Mouse (Mus musculus) heart, embryonic 14.5 days (tissue): ENCODE measurements at regions not wholly inside any gene's neighbourhood (a gene's known extent, or its start where the extent isn't known, plus 50 kb on each side); places are given as distances from the start of the nearest gene placed in this dataset.

Experiments
- ATAC-seq: fragments of 200-750 bp; cut with Nextera tagmentation; 2 replicates; pipeline ENCODE4 v1.8.0; 2017; ENCODE audit warnings: low read depth, moderate TSS enrichment; ENCODE audit not compliant: insufficient number of reproducible peaks, insufficient read depth, low FRiP score
- H3K27ac ChIP-seq, 2 experiments: fragments of 200-500 bp in 1 of 2; fragments of 300-500 bp in 1 of 2; sonication (generic) in 1 of 2; replicated peaks in 1 of 2; 2 replicates each; pipeline ENCODE4 v1.5.1; 2012 to 2014; ENCODE audit warnings: low read depth in 2 of 2, low read length in 2 of 2, control low read depth in 1 of 2, mild to moderate bottlenecking in 1 of 2, mixed read lengths in 1 of 2; ENCODE audit not compliant: control insufficient read depth in 1 of 2, insufficient read depth in 1 of 2
- H3K27me3 ChIP-seq: fragments of 300-500 bp; sonication (generic); 2 replicates; pipeline ENCODE4 v1.6.1; 2014; ENCODE audit warnings: mild to moderate bottlenecking, low read length, control low read depth; ENCODE audit not compliant: control insufficient read depth, insufficient read depth
- H3K36me3 ChIP-seq: fragments of 300-500 bp; sonication (generic); 2 replicates; pipeline ENCODE4 v1.6.1; 2014; ENCODE audit warnings: mild to moderate bottlenecking, control low read depth, low read length, mixed read lengths; ENCODE audit not compliant: control insufficient read depth, insufficient read depth
- H3K4me1 ChIP-seq, 2 experiments: fragments of 200-500 bp in 1 of 2; fragments of 300-500 bp in 1 of 2; sonication (generic) in 1 of 2; 2 replicates each; pipeline ENCODE4 v1.6.1; 2012 to 2014; ENCODE audit warnings: low read length in 2 of 2, control low read depth in 1 of 2, mixed read lengths in 1 of 2; ENCODE audit not compliant: control insufficient read depth in 2 of 2, insufficient read depth in 2 of 2
- H3K4me2 ChIP-seq: fragments of 300-500 bp; sonication (generic); 2 replicates; pipeline ENCODE4 v1.6.1; 2014; ENCODE audit warnings: mild to moderate bottlenecking, low read length
- H3K4me3 ChIP-seq, 2 experiments: fragments of 200-500 bp in 1 of 2; fragments of 300-500 bp in 1 of 2; sonication (generic) in 1 of 2; 2 replicates each; pipeline ENCODE4 v1.5.1; 2012 to 2014; ENCODE audit warnings: low read length in 2 of 2, mild to moderate bottlenecking in 2 of 2, control low read depth in 1 of 2, low read depth in 1 of 2, moderate library complexity in 1 of 2; ENCODE audit not compliant: control insufficient read depth in 1 of 2, insufficient read depth in 1 of 2
- H3K9ac ChIP-seq: fragments of 300-500 bp; sonication (generic); 2 replicates; pipeline ENCODE4 v1.6.1; 2014; ENCODE audit warnings: mild to moderate bottlenecking, low read length
- H3K9me3 ChIP-seq: fragments of 300-500 bp; sonication (generic); 2 replicates; pipeline ENCODE4 v1.6.1; 2016; ENCODE audit warnings: low read length, control low read depth; ENCODE audit not compliant: control insufficient read depth
- WGBS: fragments of 180-500 bp; shearing (Covaris S2); extraction: QIAGEN DNeasy Blood & Tissue Kit; methylation state at CpG from one replicate; pipeline ENCODE4 v1.1.7; 2014; 5-methylcytosine and 5-hydroxymethylcytosine counted together

DNA sequence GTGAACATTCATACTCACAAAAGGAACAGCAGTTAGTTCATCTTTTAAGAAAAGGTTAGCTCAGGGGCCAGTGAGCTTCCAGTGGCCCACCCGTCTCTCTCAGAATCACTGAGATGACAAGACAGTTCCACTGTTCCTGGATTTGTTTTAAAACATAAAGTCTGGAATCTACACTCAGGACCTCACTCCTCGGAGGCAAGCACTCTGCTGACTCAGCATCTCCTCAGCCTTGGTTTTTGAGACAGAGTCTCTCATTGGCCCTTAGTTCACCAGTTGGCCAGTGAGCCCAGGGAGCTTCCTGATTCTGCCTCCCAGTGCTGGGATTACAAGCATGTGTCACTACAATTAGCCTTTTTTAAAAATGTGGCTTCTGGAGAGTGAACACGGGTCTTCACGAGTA, 88.9 kb upstream of the Pgrmc2 start:
- no peaks in the 10 kb centered on the region for H3K27me3 ChIP-seq
- peaks cover 19 to 41% of the 10 kb centered on the region in 2 experiments for H3K4me1 ChIP-seq
- H3K36me3 ChIP-seq: no peaks in the 10 kb centered on the region
- no peak for ATAC-seq
- H3K9me3 ChIP-seq: no peaks in the 10 kb centered on the region; the same call in 1 of the 2 replicates
- H3K9ac ChIP-seq: no peak overlapping the region
- 92% methylated on average over 4 of the region's 4 CpGs for WGBS
- H3K4me2 ChIP-seq: peak overlapping the region; percentile 53
- no peak overlapping the region for H3K4me3 ChIP-seq
- H3K27ac ChIP-seq: peak overlapping the region; percentile 94 to 96

DNA sequence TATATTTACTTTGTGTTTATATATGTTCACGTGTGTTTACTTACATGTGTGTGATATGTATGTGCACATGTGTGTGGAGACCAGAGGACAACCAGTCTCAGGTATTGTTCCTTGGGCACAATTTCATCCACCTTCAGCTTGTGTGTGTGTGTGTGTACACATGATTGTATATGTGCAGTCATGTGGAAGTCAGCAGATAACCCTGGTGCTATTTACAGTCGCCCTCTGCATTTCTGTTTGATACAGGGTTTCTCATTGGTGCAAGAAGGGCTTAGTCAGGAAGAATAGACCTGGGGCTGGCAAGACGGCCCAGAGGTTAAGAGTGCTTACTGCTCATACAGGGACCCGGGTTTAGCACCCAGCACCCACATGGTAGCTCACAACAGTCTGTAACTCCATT, 88.5 kb upstream of the Pgrmc2 start:
- H3K27me3 ChIP-seq: no peaks in the 10 kb centered on the region
- H3K4me3 ChIP-seq: no peak overlapping the region
- no peaks in the 10 kb centered on the region; the same call in 1 of the 2 replicates for H3K9me3 ChIP-seq
- peak overlapping the region; percentile 94 to 96; a peak in 2 of 4 replicates for H3K27ac ChIP-seq
- H3K36me3 ChIP-seq: no peaks in the 10 kb centered on the region
- no peak overlapping the region for H3K4me2 ChIP-seq
- no peak overlapping the region for H3K9ac ChIP-seq
- no peak for ATAC-seq
- peaks cover 19 to 40% of the 10 kb centered on the region in 2 experiments for H3K4me1 ChIP-seq
- WGBS: 76% methylated on average over 4 of the region's 4 CpGs

DNA sequence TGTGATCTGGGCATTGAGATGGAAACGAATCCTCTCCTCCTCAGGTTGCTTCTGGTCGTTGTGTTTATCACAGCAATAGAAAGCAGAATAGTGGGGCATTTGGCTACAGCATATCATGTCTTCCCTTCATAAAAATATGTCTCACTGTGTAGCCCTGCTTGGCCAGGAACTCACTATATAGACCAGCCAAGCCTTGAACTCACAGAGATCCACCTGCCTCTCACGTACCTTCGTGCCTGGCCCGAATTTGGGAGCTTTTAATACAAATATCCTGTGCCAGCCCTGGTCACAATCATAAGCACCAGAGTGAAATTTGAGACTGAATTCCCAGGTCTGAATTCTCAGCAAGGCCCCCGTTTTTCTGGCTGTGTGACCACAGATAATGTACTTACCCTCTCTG, 87.7 kb upstream of the Pgrmc2 start:
- H3K9ac ChIP-seq: no peak overlapping the region
- no peak overlapping the region for H3K4me3 ChIP-seq
- WGBS: 76% methylated on average over 6 of the region's 6 CpGs
- H3K4me1 ChIP-seq: peaks cover 19 to 40% of the 10 kb centered on the region in 2 experiments
- H3K27ac ChIP-seq: peak overlapping the region in 1 of 2 experiments; percentile 9; a peak in 1 of 4 replicates
- no peaks in the 10 kb centered on the region; the same call in 1 of the 2 replicates for H3K9me3 ChIP-seq
- H3K36me3 ChIP-seq: no peaks in the 10 kb centered on the region
- no peaks in the 10 kb centered on the region for H3K27me3 ChIP-seq
- no peak overlapping the region for H3K4me2 ChIP-seq
- no peak for ATAC-seq

DNA sequence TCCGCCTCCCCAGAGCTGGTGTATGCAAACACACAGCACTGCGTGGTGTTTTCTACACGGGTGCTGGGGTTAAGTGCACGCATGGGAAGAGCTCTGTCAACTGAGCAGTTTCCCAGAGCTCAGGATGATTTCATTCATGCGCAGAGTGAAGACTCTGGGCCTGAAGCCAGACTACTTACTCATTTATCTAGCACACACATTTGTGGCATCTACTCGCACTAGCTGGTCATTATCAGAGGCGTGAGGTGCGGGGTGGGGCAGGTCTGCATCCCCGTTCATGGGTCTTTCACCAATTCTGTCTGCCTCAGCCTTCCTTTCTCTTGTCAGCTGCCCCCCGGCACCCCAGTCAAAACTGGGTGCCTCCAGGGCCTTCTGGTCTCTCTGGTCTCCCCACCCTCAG, 86.6 kb upstream of the Pgrmc2 start:
- Histone ChIP-seq H3K4me1 (peaks cover 20 to 40% of the 10 kb centered on the region in 2 experiments), H3K9me3 (no peaks in the 10 kb centered on the region; the same call in 1 of the 2 replicates), H3K4me2 (0 out of 2 replicates have a peak overlapping the region, but pooled peaks have one; percentile 1), H3K27me3 (no peaks in the 10 kb centered on the region), H3K36me3 (no peaks in the 10 kb centered on the region), H3K27ac (peak overlapping the region; percentile 52 to 72; a peak in 3 of 4 replicates), H3K9ac (no peak overlapping the region), H3K4me3 (no peak overlapping the region)
- 27% methylated on average over 10 of the region's 10 CpGs for WGBS
- ATAC-seq: peak; percentile 54; the same call in 1 of the 2 replicates

DNA sequence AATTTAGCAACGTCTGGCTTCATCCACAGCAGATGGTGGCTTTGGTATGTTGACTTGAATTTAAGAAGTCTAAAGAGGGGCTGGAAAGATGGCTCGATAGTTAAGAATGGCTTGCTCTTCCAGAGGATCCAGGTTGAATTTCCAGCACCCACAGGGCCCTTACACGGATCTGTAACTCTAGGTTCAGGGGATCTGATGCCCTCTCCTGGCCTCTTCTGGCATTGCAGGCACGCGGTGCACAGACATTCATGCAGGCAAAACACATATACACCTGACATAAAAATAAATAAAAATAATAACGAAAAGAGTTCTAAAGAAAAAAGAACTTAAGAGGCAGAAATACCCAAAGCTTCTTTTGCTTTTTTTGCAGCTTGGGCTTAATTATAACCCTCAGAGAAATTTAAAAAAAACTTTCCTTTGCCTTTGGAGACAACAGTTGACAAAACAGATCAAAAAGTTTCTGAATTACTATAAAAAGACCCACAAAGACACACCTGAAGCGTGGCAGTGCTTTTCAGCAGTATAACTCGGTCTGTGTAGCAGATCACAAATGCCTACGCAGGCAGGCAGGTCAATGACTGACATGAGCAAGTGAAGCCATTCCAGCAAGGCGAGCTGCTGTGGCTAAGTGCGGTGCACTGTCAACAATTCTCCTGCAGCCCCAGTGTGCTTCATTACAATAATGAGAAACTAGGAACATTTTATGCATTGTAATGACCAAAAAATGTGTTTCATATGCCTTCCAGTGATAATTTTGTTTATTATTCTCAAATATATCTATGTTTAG, 85.5 kb upstream of the Pgrmc2 start:
- Histone ChIP-seq H3K4me1 (peaks cover 21 to 39% of the 10 kb centered on the region in 2 experiments), H3K9me3 (no peaks in the 10 kb centered on the region; the same call in 1 of the 2 replicates)
- 89% methylated on average over 11 of the region's 11 CpGs for WGBS

DNA sequence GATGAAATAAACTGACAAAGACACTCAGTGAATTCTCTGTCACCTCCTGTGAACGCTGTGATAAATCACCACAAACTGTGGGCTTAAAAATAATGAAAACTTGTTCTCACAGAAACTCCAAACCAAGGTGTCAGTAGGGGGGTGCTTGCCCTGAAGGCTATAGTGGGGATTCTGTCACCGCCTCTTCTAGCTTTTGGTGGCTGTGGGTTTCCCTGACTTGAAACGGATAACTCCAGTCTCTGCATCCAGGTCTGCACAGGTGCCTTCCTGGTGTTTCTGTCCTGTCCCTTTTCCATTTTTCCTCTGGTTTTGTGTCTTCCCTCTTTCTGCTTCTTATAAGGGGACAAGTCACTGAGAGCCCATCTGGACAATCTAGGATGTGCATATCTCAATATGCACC, 84.6 kb upstream of the Pgrmc2 start:
- no peak overlapping the region for H3K4me2 ChIP-seq
- no peaks in the 10 kb centered on the region for H3K27me3 ChIP-seq
- H3K9ac ChIP-seq: no peak overlapping the region
- H3K27ac ChIP-seq: no peak overlapping the region
- no peak overlapping the region for H3K4me3 ChIP-seq
- H3K9me3 ChIP-seq: no peaks in the 10 kb centered on the region; the same call in 1 of the 2 replicates
- no peaks in the 10 kb centered on the region for H3K36me3 ChIP-seq
- 93% methylated on average over 3 of the region's 3 CpGs for WGBS
- ATAC-seq: no peak
- H3K4me1 ChIP-seq: peaks cover 19 to 38% of the 10 kb centered on the region in 2 experiments

More for the DNA sequence above, 85.5 kb upstream of the Pgrmc2 start:
- Histone ChIP-seq H3K36me3 (no peaks in the 10 kb centered on the region), H3K27ac (no peak overlapping the region), H3K9ac (no peak overlapping the region), H3K4me2 (no peak overlapping the region), H3K4me3 (no peak overlapping the region), H3K27me3 (no peaks in the 10 kb centered on the region)
- no peak for ATAC-seq

DNA sequence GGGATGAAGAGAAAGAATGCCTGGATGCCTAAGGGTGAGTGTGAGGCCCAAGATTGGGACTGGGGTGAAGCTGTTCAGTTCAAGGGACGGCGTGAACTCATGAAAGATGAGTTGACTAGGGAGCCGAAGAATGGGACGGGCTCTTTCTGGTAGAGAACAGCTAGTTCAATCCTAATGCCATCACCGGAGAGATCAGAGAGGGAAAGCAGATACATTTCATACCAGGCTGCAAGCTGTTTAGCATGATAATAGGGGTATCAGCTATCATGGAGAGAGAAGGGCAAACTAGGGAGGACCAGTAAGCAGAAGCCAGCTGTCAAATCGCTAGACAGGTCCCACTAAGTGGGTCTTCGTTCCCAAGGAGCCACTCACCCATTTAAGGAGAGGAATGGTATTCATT, 81.9 kb upstream of the Pgrmc2 start:
- WGBS: 89% methylated on average over 7 of the region's 7 CpGs
- H3K27me3 ChIP-seq: no peaks in the 10 kb centered on the region
- no peak for ATAC-seq
- no peak overlapping the region for H3K4me3 ChIP-seq
- no peaks in the 10 kb centered on the region; the same call in 1 of the 2 replicates for H3K9me3 ChIP-seq
- H3K9ac ChIP-seq: no peak overlapping the region
- no peaks in the 10 kb centered on the region for H3K36me3 ChIP-seq
- no peak overlapping the region for H3K4me2 ChIP-seq
- no peak overlapping the region for H3K27ac ChIP-seq
- H3K4me1 ChIP-seq: peaks cover 10 to 16% of the 10 kb centered on the region in 2 experiments
